Mouse (Mus musculus) embryonic facial prominence, embryonic 12.5 days (tissue): ENCODE results near the gene Taok1. TPM values are rescaled to one million over a fixed set of nuclear protein-coding genes. Genes with fewer than 3 reads are reported as not detected.

Experiments
- ATAC-seq: fragments of 200-750 bp; cut with Nextera tagmentation; 2 replicates; pipeline ENCODE4 v1.8.0; 2017; ENCODE audit not compliant: insufficient number of reproducible peaks, insufficient read depth, low FRiP score, low TSS enrichment
- H3K27ac ChIP-seq: fragments of 300-500 bp; sonication (generic); 2 replicates; pipeline ENCODE4 v1.5.1; 2016; ENCODE audit warnings: mild to moderate bottlenecking
- H3K27me3 ChIP-seq: fragments of 300-500 bp; sonication (generic); 2 replicates; pipeline ENCODE4 v1.6.1; 2016; ENCODE audit warnings: mild to moderate bottlenecking, moderate library complexity
- H3K36me3 ChIP-seq: fragments of 300-500 bp; sonication (generic); 2 replicates; pipeline ENCODE4 v1.6.1; 2016; ENCODE audit warnings: mild to moderate bottlenecking
- H3K4me1 ChIP-seq: fragments of 300-500 bp; sonication (generic); 2 replicates; pipeline ENCODE4 v1.6.1; 2016
- H3K4me2 ChIP-seq: fragments of 300-500 bp; sonication (generic); replicated peaks from 2 replicates; pipeline ENCODE4 v1.6.1; 2016; ENCODE audit warnings: mild to moderate bottlenecking, moderate library complexity
- H3K4me3 ChIP-seq: fragments of 300-500 bp; sonication (generic); 2 replicates; pipeline ENCODE4 v1.5.1; 2016; ENCODE audit warnings: mild to moderate bottlenecking
- H3K9ac ChIP-seq: fragments of 300-500 bp; sonication (generic); 2 replicates; pipeline ENCODE4 v1.6.1; 2016; ENCODE audit warnings: mild to moderate bottlenecking, moderate library complexity
- H3K9me3 ChIP-seq: fragments of 300-500 bp; sonication (generic); 2 replicates; pipeline ENCODE4 v1.6.1; 2016; ENCODE audit warnings: mild to moderate bottlenecking, moderate library complexity
- WGBS: fragments of 180-500 bp; shearing (Covaris S2); methylation state at CpG from one replicate; pipeline ENCODE4 v1.1.7; 2016; 5-methylcytosine and 5-hydroxymethylcytosine counted together
- polyA plus RNA-seq: library from polyadenylated mRNA; unstranded; fragments of >200 nt; fragmentation: Nextera tagmentation; extraction: Ambion mirVana; gene quantifications from 2 replicates; pipeline ENCODE4 v1.2.1, GENCODE M21; 2016

The Taok1 gene
- polyA plus RNA-seq, 1 experiment from 2014 or later: 14.9 TPM

GRCm38 (mm10) chr11:77504377-77504776, 103.2 kb downstream of the Taok1 start:
- WGBS: 94% methylated on average over 19 of the region's 19 CpGs
- Histone ChIP-seq H3K27me3 (no peaks in the 10 kb centered on the region), H3K4me1 (peaks cover 18% of the 10 kb centered on the region), H3K9ac (no peak overlapping the region), H3K4me3 (no peak overlapping the region), H3K36me3 (peaks cover 73% of the 10 kb centered on the region), H3K27ac (no peak overlapping the region), H3K4me2 (no peak overlapping the region), H3K9me3 (no peaks in the 10 kb centered on the region)
- ATAC-seq: no peak

- Histone ChIP-seq H3K4me2 (no peak overlapping the region), H3K9me3 (no peaks in the 10 kb centered on the region), H3K4me1 (peaks cover 11% of the 10 kb centered on the region), H3K4me3 (no peak overlapping the region), H3K27me3 (no peaks in the 10 kb centered on the region), H3K36me3 (peaks cover 80% of the 10 kb centered on the region), H3K9ac (no peak overlapping the region), H3K27ac (no peak overlapping the region)
- WGBS: 57% methylated on average over 3 of the region's 3 CpGs
- ATAC-seq: no peak
These were observed 104.1 kb downstream of the Taok1 start for GRCm38 (mm10) chr11:77503511-77503910.

GRCm38 (mm10) chr11:77502481-77502880, 105.1 kb downstream of the Taok1 start:
- Histone ChIP-seq H3K36me3 (peaks cover 79% of the 10 kb centered on the region), H3K4me3 (no peak overlapping the region), H3K9me3 (no peaks in the 10 kb centered on the region), H3K9ac (no peak overlapping the region), H3K27me3 (no peaks in the 10 kb centered on the region), H3K27ac (no peak overlapping the region), H3K4me1 (peaks cover 15% of the 10 kb centered on the region), H3K4me2 (no peak overlapping the region)
- no peak for ATAC-seq
- WGBS: 81% methylated on average over 6 of the region's 6 CpGs

GRCm38 (mm10) chr11:77501971-77502370, 105.6 kb downstream of the Taok1 start:
- 91% methylated on average over 4 of the region's 4 CpGs for WGBS
- no peak overlapping the region for H3K4me3 ChIP-seq
- no peaks in the 10 kb centered on the region for H3K27me3 ChIP-seq
- no peak overlapping the region for H3K4me2 ChIP-seq
- no peak overlapping the region for H3K9ac ChIP-seq
- peaks cover 74% of the 10 kb centered on the region for H3K36me3 ChIP-seq
- H3K9me3 ChIP-seq: no peaks in the 10 kb centered on the region
- no peak overlapping the region for H3K27ac ChIP-seq
- ATAC-seq: no peak
- peaks cover 20% of the 10 kb centered on the region for H3K4me1 ChIP-seq

- peaks cover 22% of the 10 kb centered on the region for H3K4me1 ChIP-seq
- no peak overlapping the region for H3K9ac ChIP-seq
- no peak overlapping the region for H3K4me2 ChIP-seq
- 23% methylated on average over 5 of the region's 5 CpGs for WGBS
- H3K36me3 ChIP-seq: peaks cover 68% of the 10 kb centered on the region
- H3K9me3 ChIP-seq: no peaks in the 10 kb centered on the region
- no peak overlapping the region for H3K4me3 ChIP-seq
- no peak for ATAC-seq
- H3K27me3 ChIP-seq: no peaks in the 10 kb centered on the region
- H3K27ac ChIP-seq: no peak overlapping the region
These were observed 106.2 kb downstream of the Taok1 start for GRCm38 (mm10) chr11:77501392-77501791.

- Histone ChIP-seq H3K4me1 (peaks cover 26% of the 10 kb centered on the region), H3K27me3 (no peaks in the 10 kb centered on the region), H3K9ac (no peak overlapping the region), H3K4me2 (no peak overlapping the region), H3K4me3 (no peak overlapping the region), H3K9me3 (no peaks in the 10 kb centered on the region), H3K27ac (no peak overlapping the region), H3K36me3 (peaks cover 61% of the 10 kb centered on the region)
- 81% methylated on average over 17 of the region's 17 CpGs for WGBS
- ATAC-seq: no peak
These were observed 107.0 kb downstream of the Taok1 start for GRCm38 (mm10) chr11:77500361-77501325.

- Histone ChIP-seq H3K27me3 (no peaks in the 10 kb centered on the region), H3K9ac (no peak overlapping the region), H3K36me3 (peaks cover 48% of the 10 kb centered on the region), H3K4me2 (no peak overlapping the region), H3K4me3 (no peak overlapping the region), H3K9me3 (no peaks in the 10 kb centered on the region), H3K4me1 (peaks cover 38% of the 10 kb centered on the region), H3K27ac (no peak overlapping the region)
- ATAC-seq: no peak
- WGBS: 90% methylated on average over 7 of the region's 7 CpGs
These were observed 108.3 kb downstream of the Taok1 start for GRCm38 (mm10) chr11:77499354-77499753.

GRCm38 (mm10) chr11:77498261-77499139, 109.1 kb downstream of the Taok1 start:
- no peak for ATAC-seq
- WGBS: 60% methylated on average over 12 of the region's 12 CpGs
- Histone ChIP-seq H3K4me3 (no peak overlapping the region), H3K9ac (no peak overlapping the region), H3K27me3 (no peaks in the 10 kb centered on the region), H3K9me3 (no peaks in the 10 kb centered on the region), H3K4me2 (peak overlapping the region; percentile 13; the same call in 1 of the 2 replicates), H3K4me1 (peaks cover 43% of the 10 kb centered on the region), H3K27ac (peak overlapping the region; percentile 63; the same call in 1 of the 2 replicates), H3K36me3 (peaks cover 39% of the 10 kb centered on the region)

GRCm38 (mm10) chr11:77497851-77498250, 109.8 kb downstream of the Taok1 start:
- WGBS: 33% methylated on average over 4 of the region's 4 CpGs
- H3K4me3 ChIP-seq: no peak overlapping the region
- no peak overlapping the region for H3K9ac ChIP-seq
- H3K9me3 ChIP-seq: no peaks in the 10 kb centered on the region
- no peak for ATAC-seq
- H3K36me3 ChIP-seq: peaks cover 33% of the 10 kb centered on the region
- peak overlapping the region; percentile 63 for H3K27ac ChIP-seq
- H3K4me1 ChIP-seq: peaks cover 43% of the 10 kb centered on the region
- no peaks in the 10 kb centered on the region for H3K27me3 ChIP-seq
- H3K4me2 ChIP-seq: peak overlapping the region; percentile 13; the same call in 1 of the 2 replicates

- H3K27ac ChIP-seq: peak overlapping the region; percentile 63
- peaks cover 43% of the 10 kb centered on the region for H3K4me1 ChIP-seq
- H3K4me3 ChIP-seq: no peak overlapping the region
- no peak overlapping the region for H3K9ac ChIP-seq
- 0 out of 2 replicates have a peak overlapping the region, but pooled peaks have one; percentile 13 for H3K4me2 ChIP-seq
- H3K36me3 ChIP-seq: peaks cover 28% of the 10 kb centered on the region
- H3K9me3 ChIP-seq: no peaks in the 10 kb centered on the region
- H3K27me3 ChIP-seq: no peaks in the 10 kb centered on the region
- no peak for ATAC-seq
- 13% methylated on average over 6 of the region's 6 CpGs for WGBS
These were observed 110.3 kb downstream of the Taok1 start for GRCm38 (mm10) chr11:77497341-77497756.

- Histone ChIP-seq H3K4me2 (no peak overlapping the region), H3K9ac (no peak overlapping the region), H3K4me3 (no peak overlapping the region), H3K27ac (no peak overlapping the region), H3K4me1 (peaks cover 53% of the 10 kb centered on the region), H3K36me3 (peaks cover 18% of the 10 kb centered on the region), H3K9me3 (no peaks in the 10 kb centered on the region), H3K27me3 (no peaks in the 10 kb centered on the region)
- no peak for ATAC-seq
These were observed 112.1 kb downstream of the Taok1 start for GRCm38 (mm10) chr11:77495507-77495906.
